Mouse (Mus musculus): ENCODE measurements around the gene Gm21293.
"Not testable (repeated sequence)": the region's sequence is repeated elsewhere in the genome, so short reads cannot be mapped to it uniquely, and the experiment has no call there.

Gene Gm21293

DNA sequence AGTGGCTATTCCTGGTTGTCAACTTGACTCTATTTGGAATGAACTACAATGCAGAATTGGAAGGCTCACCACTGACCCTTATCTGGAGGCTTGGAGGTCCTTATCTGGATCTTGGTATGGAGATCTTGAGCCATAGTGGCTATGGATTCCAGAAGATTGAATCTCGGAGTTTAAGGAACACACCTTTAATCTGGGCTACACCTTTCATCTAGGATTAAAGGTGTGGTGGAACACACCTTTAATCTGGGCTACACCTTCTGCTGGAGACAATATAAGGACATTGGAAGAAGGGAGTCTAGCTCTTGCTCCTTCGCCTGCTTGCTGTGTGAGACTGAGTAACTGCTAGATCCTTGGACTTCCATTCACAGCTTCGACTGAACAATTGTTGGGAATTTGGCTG, at the start of gene Gm21293:
TSS of gene Gm21293 (plus strand) at position 301 of the 400 bp plus-strand sequence.
- not testable (repeated sequence) for DNase-seq

DNA sequence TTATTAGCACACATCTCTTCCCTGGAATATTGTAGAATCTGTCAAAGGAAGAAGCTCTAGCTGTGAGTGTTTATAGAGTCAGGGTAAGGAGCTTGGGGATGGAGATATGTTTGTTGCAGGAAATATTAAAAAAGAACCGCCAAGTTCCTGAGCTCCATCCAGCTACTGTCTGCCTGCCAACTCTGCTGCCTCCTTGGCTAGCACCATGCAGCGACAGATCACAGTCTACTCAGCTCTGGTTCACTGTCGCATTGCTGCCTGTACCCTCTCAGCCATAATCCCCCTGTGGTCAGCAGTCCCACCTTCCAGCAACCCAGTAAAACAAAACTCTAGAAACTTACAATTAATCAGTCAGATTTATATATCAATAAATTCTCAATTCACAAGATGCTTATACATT, 32.7 kb upstream of the Gm21293 start:
- DNase-seq: no peak

DNA sequence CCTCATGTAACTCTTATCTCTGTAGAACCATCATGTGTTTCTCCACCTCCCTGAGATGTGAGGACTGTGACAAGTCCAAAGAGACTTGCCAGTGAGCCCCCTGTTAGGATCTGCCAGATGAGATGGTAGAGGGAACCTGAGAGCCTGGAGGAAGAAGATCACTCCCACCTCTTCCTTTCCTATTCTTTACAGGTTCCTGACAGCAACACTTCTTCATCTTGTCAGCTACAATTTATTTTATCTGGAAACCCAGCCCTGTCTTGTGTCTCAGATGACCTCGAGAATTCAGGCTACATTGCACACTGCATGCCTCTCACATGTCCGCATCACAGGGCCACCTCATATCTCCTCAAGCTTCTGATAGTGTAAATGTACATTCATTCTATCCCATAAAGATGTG, 24.5 kb upstream of the Gm21293 start:
- no peak for DNase-seq

DNA sequence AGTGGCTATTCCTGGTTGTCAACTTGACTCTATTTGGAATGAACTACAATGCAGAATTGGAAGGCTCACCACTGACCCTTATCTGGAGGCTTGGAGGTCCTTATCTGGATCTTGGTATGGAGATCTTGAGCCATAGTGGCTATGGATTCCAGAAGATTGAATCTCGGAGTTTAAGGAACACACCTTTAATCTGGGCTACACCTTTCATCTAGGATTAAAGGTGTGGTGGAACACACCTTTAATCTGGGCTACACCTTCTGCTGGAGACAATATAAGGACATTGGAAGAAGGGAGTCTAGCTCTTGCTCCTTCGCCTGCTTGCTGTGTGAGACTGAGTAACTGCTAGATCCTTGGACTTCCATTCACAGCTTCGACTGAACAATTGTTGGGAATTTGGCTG, 8.4 kb downstream of the Gm21293 start, which contains the start of gene Gm6763:
TSS of gene Gm6763 (plus strand) at position 301 of the 400 bp plus-strand sequence.
- DNase-seq: not testable (repeated sequence)

DNA sequence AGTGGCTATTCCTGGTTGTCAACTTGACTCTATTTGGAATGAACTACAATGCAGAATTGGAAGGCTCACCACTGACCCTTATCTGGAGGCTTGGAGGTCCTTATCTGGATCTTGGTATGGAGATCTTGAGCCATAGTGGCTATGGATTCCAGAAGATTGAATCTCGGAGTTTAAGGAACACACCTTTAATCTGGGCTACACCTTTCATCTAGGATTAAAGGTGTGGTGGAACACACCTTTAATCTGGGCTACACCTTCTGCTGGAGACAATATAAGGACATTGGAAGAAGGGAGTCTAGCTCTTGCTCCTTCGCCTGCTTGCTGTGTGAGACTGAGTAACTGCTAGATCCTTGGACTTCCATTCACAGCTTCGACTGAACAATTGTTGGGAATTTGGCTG, 16.9 kb downstream of the Gm21293 start, which contains the start of gene Gm8764:
TSS of gene Gm8764 (plus strand) at position 301 of the 400 bp plus-strand sequence.
- not testable (repeated sequence) for DNase-seq

DNA sequence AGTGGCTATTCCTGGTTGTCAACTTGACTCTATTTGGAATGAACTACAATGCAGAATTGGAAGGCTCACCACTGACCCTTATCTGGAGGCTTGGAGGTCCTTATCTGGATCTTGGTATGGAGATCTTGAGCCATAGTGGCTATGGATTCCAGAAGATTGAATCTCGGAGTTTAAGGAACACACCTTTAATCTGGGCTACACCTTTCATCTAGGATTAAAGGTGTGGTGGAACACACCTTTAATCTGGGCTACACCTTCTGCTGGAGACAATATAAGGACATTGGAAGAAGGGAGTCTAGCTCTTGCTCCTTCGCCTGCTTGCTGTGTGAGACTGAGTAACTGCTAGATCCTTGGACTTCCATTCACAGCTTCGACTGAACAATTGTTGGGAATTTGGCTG, 25.4 kb downstream of the Gm21293 start, which contains the start of gene Gm21304:
TSS of gene Gm21304 (plus strand) at position 301 of the 400 bp plus-strand sequence.
- not testable (repeated sequence) for DNase-seq

DNA sequence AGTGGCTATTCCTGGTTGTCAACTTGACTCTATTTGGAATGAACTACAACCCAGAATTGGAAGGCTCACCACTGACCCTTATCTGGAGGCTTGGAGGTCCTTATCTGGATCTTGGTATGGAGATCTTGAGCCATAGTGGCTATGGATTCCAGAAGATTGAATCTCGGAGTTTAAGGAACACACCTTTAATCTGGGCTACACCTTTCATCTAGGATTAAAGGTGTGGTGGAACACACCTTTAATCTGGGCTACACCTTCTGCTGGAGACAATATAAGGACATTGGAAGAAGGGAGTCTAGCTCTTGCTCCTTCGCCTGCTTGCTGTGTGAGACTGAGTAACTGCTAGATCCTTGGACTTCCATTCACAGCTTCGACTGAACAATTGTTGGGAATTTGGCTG, 33.9 kb downstream of the Gm21293 start, which contains the start of gene Gm21312:
TSS of gene Gm21312 (plus strand) at position 301 of the 400 bp plus-strand sequence.
- DNase-seq: not testable (repeated sequence)

DNA sequence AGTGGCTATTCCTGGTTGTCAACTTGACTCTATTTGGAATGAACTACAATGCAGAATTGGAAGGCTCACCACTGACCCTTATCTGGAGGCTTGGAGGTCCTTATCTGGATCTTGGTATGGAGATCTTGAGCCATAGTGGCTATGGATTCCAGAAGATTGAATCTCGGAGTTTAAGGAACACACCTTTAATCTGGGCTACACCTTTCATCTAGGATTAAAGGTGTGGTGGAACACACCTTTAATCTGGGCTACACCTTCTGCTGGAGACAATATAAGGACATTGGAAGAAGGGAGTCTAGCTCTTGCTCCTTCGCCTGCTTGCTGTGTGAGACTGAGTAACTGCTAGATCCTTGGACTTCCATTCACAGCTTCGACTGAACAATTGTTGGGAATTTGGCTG, 42.4 kb downstream of the Gm21293 start, which contains the start of gene Gm20765:
TSS of gene Gm20765 (plus strand) at position 301 of the 400 bp plus-strand sequence.
- not testable (repeated sequence) for DNase-seq

DNA sequence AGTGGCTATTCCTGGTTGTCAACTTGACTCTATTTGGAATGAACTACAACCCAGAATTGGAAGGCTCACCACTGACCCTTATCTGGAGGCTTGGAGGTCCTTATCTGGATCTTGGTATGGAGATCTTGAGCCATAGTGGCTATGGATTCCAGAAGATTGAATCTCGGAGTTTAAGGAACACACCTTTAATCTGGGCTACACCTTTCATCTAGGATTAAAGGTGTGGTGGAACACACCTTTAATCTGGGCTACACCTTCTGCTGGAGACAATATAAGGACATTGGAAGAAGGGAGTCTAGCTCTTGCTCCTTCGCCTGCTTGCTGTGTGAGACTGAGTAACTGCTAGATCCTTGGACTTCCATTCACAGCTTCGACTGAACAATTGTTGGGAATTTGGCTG, 51.0 kb downstream of the Gm21293 start, which contains the start of gene Gm4340:
TSS of gene Gm4340 (plus strand) at position 301 of the 400 bp plus-strand sequence.
- not testable (repeated sequence) for DNase-seq

All from B cell, adult 2 months (primary cell).